Comparison of ENCODE assay signal across 8 mouse cellular contexts in the genomic region with DNA sequence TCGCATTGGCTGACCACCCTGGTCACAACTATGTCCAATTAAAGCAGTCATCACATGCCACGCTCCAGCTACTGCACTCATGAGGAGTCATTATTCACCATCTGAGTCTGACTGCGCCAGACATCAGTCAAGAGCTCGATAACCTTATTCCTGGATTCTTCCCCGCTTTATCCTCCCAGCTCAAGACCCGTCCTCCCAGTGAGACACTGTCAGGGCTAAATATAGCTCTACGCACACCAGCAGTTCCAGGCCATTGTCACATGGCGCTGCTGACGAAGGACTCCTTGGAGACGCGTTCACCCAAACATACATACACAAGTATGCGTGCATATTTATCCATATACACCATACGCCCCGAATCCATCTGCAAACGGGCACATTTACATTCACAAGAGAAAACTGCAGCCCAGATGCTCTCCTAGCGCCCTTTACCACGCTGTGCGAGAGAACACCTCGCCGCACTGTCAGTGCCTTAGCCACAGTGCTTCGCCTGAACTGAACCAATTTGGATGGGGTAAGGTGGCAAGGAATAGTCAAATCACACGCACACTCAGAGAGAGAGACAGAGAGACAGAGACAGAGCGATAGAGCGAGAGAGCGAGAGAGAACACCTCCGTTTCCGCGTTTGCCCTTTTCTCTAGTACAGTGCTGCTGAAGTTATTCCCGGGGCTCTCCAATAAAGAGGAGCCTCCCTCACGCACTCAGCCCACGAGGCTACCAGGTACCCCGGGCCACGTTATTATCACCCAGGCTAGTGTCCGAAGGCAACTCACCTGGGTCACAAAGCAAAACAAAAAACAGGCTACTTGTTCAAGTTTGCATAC.
DNase-seq lines count a peak whose midpoint lies in the region; ATAC-seq and TF ChIP-seq lines count a peak whose summit lies in the region.

No protein-coding gene starts in this region.

- in situ Hi-C loops in CH12.LX (cut with MboI; ENCODE audit: low pct_ligation_motif_present, low pct_unique_long_range_greater_than_20kb, low sequenced_read_pairs) = no loop called here

- peaks cover 9% of the 10 kb centered on the region for H3K27me3 ChIP-seq in CH12.LX (replicated peaks)
- no peaks in the 10 kb centered on the region for H3K27me3 ChIP-seq in limb, embryonic 12.5 days
- 0 out of 2 replicates have a peak, but pooled peaks cover 3% of the 10 kb centered on the region for H3K27me3 ChIP-seq in midbrain, embryonic 15.5 days (replicated peaks)

- dilution Hi-C loops in CH12.LX (cut with MboI; ENCODE audit: extremely low pct_ligation_motif_present, extremely low pct_unique_long_range_greater_than_20kb, low sequenced_read_pairs) = no loop called here

- no peak overlapping the region for H3K27ac ChIP-seq in CH12.LX (ENCODE audit: insufficient read depth, low read depth)
- H3K27ac ChIP-seq in embryonic fibroblast, embryonic 13.5 days (ENCODE audit: insufficient read depth, low read length) = no peak overlapping the region
- H3K27ac ChIP-seq in limb, embryonic 12.5 days = peak overlapping the region; percentile 86
- H3K27ac ChIP-seq in midbrain, embryonic 15.5 days = peak overlapping the region; percentile 83

- TF ChIP-seq EP300 in CH12.LX (IDR thresholded peaks at IDR 0.05; ENCODE audit: low read length) = no peak

- no peak overlapping the region for H3K9ac ChIP-seq in CH12.LX (ENCODE audit: insufficient read depth, low read depth)
- peak overlapping the region; percentile 85 for H3K9ac ChIP-seq in limb, embryonic 12.5 days (replicated peaks)
- H3K9ac ChIP-seq in midbrain, embryonic 15.5 days = peak overlapping the region; percentile 64

- TF ChIP-seq CTCF in CH12.LX (conservative IDR thresholded peaks at IDR 0.05 in 1 of 2, IDR thresholded peaks at IDR 0.05 in 1 of 2; ENCODE audit: low read depth in 2 of 2, low read length in 2 of 2) = no peak
- TF ChIP-seq CTCF in embryonic fibroblast, embryonic 13.5 days (IDR thresholded peaks at IDR 0.05; ENCODE audit: borderline replicate concordance, insufficient read depth, low read length) = no peak

- ATAC-seq in limb, embryonic 12.5 days (ENCODE audit: insufficient number of reproducible peaks, insufficient read depth, low FRiP score, low TSS enrichment, low read depth) = no peak
- ATAC-seq in midbrain, embryonic 15.5 days (replicated peaks) = peak; percentile 13; the same call in 1 of the 2 replicates

- no peaks in the 10 kb centered on the region for H3K36me3 ChIP-seq in CH12.LX (replicated peaks in 1 of 2; ENCODE audit: control insufficient read depth in 1 of 2, insufficient read depth in 1 of 2, low read length in 1 of 2)
- H3K36me3 ChIP-seq in limb, embryonic 12.5 days = no peaks in the 10 kb centered on the region
- H3K36me3 ChIP-seq in midbrain, embryonic 15.5 days (replicated peaks) = no peaks in the 10 kb centered on the region

- H3K4me2 ChIP-seq in CH12.LX (ENCODE audit: insufficient read depth, low read depth, poor library complexity, severe bottlenecking) = 0 out of 2 replicates have a peak overlapping the region, but pooled peaks have one; percentile 43
- peak overlapping the region; percentile 69 for H3K4me2 ChIP-seq in limb, embryonic 12.5 days
- H3K4me2 ChIP-seq in midbrain, embryonic 15.5 days = peak overlapping the region; percentile 94

- peak; percentile 7 for DNase-seq in cerebellum, adult 8-10 months
- DNase-seq in cerebellum, adult 11 months = no peak
- DNase-seq in CH12.LX (ENCODE audit: extremely low read depth) (no peak), adipocyte (ENCODE audit: low spot score) (no peak)
- DNase-seq in heart, postnatal 10 days = peak; percentile 60 to 72

- peaks cover 0 to 10% of the 10 kb centered on the region in 2 experiments; a peak in 2 of 4 replicates for H3K4me1 ChIP-seq in CH12.LX (ENCODE audit: control insufficient read depth in 1 of 2, insufficient read depth in 2 of 2)
- peaks cover 7% of the 10 kb centered on the region for H3K4me1 ChIP-seq in embryonic fibroblast, embryonic 13.5 days (ENCODE audit: control insufficient read depth, insufficient read depth, low read length)
- H3K4me1 ChIP-seq in limb, embryonic 12.5 days (replicated peaks) = peaks cover 43% of the 10 kb centered on the region
- H3K4me1 ChIP-seq in midbrain, embryonic 15.5 days = peaks cover 47% of the 10 kb centered on the region

- intact Hi-C loops in heart, postnatal 10 days (cut with DNase I) = loop anchor here (1.0 to 5.0 kb wide), 4 partner anchors 87 to 786 kb away; partner anchors contain the start of genes Enoph1 and Hnrnpdl

- WGBS in limb, embryonic 12.5 days = 6% methylated on average over 34 of the region's 34 CpGs
- WGBS in midbrain, embryonic 15.5 days = 3% methylated on average over 34 of the region's 34 CpGs

- H3K79me2 ChIP-seq in CH12.LX (replicated peaks; ENCODE audit: control insufficient read depth, extremely low read depth, insufficient read depth, poor library complexity, severe bottlenecking) = no peaks in the 10 kb centered on the region

- H3K4me3 ChIP-seq in CH12.LX (replicated peaks in 1 of 3; ENCODE audit: low read depth in 2 of 3, low read length in 2 of 3, poor library complexity in 1 of 3) = peak overlapping the region in 2 of 3 experiments; percentile 35 to 69
- H3K4me3 ChIP-seq in embryonic fibroblast, embryonic 13.5 days (ENCODE audit: insufficient read depth, low read length) = peak overlapping the region; percentile 93
- H3K4me3 ChIP-seq in limb, embryonic 12.5 days (replicated peaks) = peak overlapping the region; percentile 83
- peak overlapping the region; percentile 77 for H3K4me3 ChIP-seq in midbrain, embryonic 15.5 days

- H3K9me3 ChIP-seq in CH12.LX (replicated peaks; ENCODE audit: low read length) = peaks cover 2% of the 10 kb centered on the region
- no peaks in the 10 kb centered on the region for H3K9me3 ChIP-seq in limb, embryonic 12.5 days
- H3K9me3 ChIP-seq in midbrain, embryonic 15.5 days = no peaks in the 10 kb centered on the region

- TF ChIP-seq RAD21 in CH12.LX (IDR thresholded peaks at IDR 0.05; ENCODE audit: low read depth, low read length) = no peak

- TF ChIP-seq POLR2A in CH12.LX (IDR thresholded peaks at IDR 0.05; ENCODE audit: low read depth, low read length) = no peak
- TF ChIP-seq POLR2A in embryonic fibroblast, embryonic 13.5 days (IDR thresholded peaks at IDR 0.05; ENCODE audit: low read depth, low read length) = no peak

TF ChIP-seq in CH12.LX, 34 proteins besides CTCF, POLR2A, EP300 and RAD21:
- no peak for TF ChIP-seq BHLHE40 (IDR thresholded peaks at IDR 0.05; ENCODE audit: low read depth, low read length)
- TF ChIP-seq RCOR1 (conservative IDR thresholded peaks at IDR 0.05; ENCODE audit: low read depth, low read length) = no peak
- no peak for TF ChIP-seq JUN (IDR thresholded peaks at IDR 0.05; ENCODE audit: insufficient read depth, low read depth, low read length)
- no peak for TF ChIP-seq PAX5 (IDR thresholded peaks at IDR 0.05; ENCODE audit: low read length)
- no peak for TF ChIP-seq TBP (conservative IDR thresholded peaks at IDR 0.05; ENCODE audit: low read depth, low read length)
- TF ChIP-seq ZNF384 (IDR thresholded peaks at IDR 0.05; ENCODE audit: low read depth, low read length) = no peak
- no peak for TF ChIP-seq JUND (conservative IDR thresholded peaks at IDR 0.05; ENCODE audit: low read depth, low read length)
- TF ChIP-seq MAFK (IDR thresholded peaks at IDR 0.05; ENCODE audit: insufficient replicate concordance, low read length) = no peak
- no peak for TF ChIP-seq SMC3 (IDR thresholded peaks at IDR 0.05; ENCODE audit: low read depth, low read length)
- TF ChIP-seq NELFE (IDR thresholded peaks at IDR 0.05; ENCODE audit: low read depth, low read length) = no peak
- TF ChIP-seq GABPA (IDR thresholded peaks at IDR 0.05; ENCODE audit: insufficient replicate concordance, low read depth, low read length) = no peak

Comparison
In these comparisons a context has a peak if more than half of its experiments do, and no peak if none do; other contexts are left out.
1. DNase-seq: peak in cerebellum, adult 8-10 months (single experiment) and heart, postnatal 10 days (2 of 2); none in cerebellum, adult 11 months (single experiment), CH12.LX (single experiment) and adipocyte (single experiment).
2. H3K27ac ChIP-seq: peak in limb, embryonic 12.5 days (single experiment) and midbrain, embryonic 15.5 days (single experiment); none in CH12.LX (single experiment) and embryonic fibroblast, embryonic 13.5 days (single experiment).
3. H3K4me2 ChIP-seq: peak in every context shown above with its lines; median percentile 94 in midbrain, embryonic 15.5 days; 69 in limb, embryonic 12.5 days; 43 in CH12.LX.
4. Peak in every context shown above with its lines, with median percentiles within 50 percentile points of each other: H3K4me3 ChIP-seq.